Mouse (Mus musculus) embryo, embryonic 9.5 days (tissue): ENCODE results near the gene Glyat.
"Not testable (repeated sequence)": the region's sequence is repeated elsewhere in the genome, so short reads cannot be mapped to it uniquely, and the experiment has no call there.

Experiments used
- DNase-seq: peaks from one replicate; pipeline ENCODE4 v3.0.0-alpha.2; 2017; ENCODE audit errors: extremely low spot score

Glyat gene

GRCm38 (mm10) chr19:12633176-12633575 is at the start of gene Glyat:
Gene Glyat, plus strand, starts transcription at chr19:12633308.
- DNase-seq, result no peak

DNA sequence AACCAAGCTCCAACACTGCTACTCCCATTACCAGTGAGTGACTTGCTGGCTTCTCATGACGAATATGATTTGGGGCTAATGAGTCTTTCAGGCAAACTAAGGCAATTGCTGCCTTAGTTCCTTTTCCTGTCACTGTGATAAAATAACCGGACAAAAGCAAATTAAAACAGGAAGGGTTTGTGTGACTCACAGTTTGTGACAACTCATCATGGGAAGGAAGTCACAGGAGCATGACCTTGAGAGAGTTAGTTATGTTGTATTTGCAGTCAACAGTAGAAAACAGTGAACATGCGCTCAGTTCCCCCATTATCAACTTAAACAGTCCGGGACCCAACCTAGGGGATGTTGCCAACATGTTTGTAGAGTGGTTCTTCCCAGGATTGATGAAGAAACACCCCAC is 47.8 kb upstream of the Glyat start:
- no peak for DNase-seq

DNA sequence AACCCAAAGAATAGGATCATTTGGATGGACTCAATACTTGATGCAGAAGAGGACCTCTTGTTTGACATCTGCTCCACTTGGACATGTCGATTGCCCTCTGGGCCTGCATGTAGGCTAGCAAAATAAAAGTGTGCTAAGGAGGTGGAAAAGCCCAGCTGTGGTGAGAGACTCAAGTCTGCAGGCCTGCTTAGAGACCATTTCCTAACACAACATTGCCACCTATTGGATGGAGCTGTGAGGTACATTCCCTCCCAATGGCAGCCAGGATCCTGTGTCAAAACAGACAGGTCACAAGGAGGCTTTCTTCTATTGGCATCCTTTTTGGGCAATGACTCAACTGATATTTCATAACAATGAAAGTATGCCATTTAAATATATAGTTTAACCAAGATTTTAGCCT is 41.2 kb upstream of the Glyat start:
- peak; percentile 62 for DNase-seq

GRCm38 (mm10) chr19:12595135-12595529 is 38.0 kb upstream of the Glyat start:
- DNase-seq, result no peak

DNA sequence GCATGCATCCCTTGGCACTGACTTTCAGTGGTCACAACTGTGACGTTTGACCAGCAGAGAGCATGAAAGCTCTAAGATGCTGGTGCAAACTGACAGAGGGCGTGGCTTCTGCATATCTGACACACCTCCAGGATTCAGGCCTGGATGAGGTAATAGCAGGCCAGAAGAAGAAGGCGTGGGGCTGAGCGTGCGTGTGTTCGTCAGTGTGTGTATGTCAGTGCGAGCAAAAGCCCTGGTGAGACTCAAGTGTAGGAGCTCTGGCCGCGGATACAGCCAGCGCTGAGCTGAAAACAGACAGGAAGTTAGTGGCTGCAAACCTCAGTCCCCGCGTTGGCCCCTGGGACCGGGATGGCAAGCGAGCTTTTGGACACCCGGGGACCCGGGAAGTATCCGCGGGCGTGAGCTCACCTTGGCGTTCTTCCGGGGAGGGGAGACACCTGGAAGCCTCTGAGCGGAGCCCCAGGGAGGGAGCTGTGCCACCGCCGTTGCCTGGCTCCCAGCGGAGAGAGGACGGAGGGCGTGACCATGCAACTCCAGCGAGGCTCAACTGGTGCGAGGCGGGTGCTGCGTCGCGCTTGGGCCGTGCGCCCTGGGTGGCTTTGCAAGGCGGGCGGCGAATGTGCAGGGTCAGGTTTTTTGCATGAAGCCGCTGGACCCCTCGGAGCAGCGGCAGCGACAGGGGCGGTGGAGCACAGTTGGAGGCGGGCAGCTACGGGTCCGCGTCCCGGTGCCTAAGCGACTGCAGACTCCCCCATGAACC is 37.4 kb upstream of the Glyat start:
- peak; percentile 45 for DNase-seq

DNA sequence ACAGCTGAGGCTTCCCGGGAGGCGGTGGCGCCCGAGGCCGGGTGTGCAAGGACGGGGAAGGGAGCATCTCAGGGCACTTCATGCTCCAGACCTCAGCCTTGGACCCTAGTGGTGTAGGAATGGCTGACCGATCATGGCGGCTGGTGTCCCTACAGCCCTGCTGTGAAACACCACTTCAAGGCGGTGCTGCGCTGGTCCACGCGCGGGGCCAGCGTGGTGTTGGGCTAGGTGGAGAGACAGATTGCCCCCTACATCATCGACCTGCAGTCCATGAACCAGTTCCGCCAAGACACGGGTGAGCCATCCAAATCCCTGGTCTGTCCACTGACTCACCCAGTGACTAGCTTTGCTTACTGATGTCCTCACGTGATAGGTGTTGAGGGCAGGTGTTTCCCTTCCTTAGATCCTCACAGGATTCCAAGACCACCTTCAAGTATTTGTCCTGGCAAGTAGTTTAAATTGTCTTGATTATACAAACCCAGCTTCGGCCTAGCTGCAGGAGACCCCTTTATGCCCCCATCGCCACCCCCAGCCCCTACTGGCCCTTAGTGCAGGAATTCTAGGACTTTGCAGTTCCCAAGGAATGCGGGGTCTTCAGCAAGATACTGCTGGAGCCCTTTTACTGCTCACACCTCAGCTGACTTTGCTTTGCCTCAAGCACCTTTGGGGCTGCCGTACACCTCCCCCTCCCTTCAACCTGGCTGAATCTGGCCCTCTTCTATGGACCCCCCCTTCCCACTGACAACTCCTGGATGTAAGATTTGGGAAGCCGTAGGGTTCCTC is 36.6 kb upstream of the Glyat start:
- DNase-seq, result peak; percentile 58

DNA sequence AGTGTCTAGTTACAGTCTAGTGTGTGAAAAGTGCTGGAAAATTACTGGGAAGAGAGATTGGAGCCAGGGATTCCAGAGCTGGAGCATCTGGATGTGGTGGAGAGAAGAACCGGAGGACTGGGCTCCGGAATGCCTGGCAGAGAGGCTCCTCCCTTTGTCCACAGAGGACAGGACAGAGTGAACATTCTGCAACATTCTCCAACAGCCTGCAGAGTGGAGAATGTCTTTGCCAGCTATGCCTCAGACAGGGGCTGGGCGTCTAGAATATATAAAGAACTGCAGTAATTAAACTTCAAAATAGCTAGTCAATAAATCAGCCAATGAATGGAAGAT is 36.1 kb upstream of the Glyat start:
- no peak for DNase-seq

DNA sequence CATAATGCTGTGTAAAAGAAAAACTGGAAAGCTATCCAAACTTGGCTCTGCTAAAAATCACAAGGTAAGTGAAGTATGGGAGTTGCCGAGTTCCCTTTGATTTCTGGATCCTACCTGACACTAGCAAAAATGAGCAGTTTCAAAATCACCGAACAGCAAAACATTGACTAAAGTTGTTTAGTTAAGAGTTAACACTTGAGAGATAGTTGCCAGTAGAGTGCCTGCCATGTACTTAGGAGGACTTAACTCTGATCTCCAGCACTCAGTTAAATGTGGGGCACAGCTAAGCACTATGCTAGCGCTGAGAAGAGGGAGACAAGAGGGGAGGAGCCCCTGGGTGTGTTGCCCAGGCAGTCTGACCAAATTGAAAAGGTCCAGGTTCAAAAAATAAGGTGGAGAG is 34.4 kb upstream of the Glyat start:
- no peak for DNase-seq

DNA sequence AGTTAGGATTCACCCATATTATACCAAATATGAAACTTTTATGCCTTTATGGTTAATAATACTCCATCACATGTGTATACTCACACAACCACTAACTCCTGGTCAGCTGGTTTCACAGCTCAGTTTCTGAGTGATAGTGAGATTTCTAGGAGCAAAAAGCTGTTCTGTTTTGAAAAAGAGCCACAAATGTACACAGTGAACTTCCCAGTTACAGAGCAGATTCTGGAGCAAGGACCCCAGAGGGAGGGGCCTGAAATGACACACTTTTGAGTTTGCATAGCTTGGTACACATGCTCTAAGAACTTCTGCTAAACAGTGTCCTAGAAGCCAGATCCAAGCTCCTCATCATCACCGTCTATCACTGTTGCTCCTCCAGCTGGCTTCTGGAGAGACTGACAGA is 33.4 kb upstream of the Glyat start, which contains the start of gene Gm4952:
Gm4952 (plus strand) TSS at position 301 of the 400 bp plus-strand sequence.
- DNase-seq, result no peak

- DNase-seq, result no peak
Measured at GRCm38 (mm10) chr19:12600684-12601480, 32.2 kb upstream of the Glyat start.

GRCm38 (mm10) chr19:12608336-12608735 is 24.8 kb upstream of the Glyat start:
- DNase-seq, result no peak

DNA sequence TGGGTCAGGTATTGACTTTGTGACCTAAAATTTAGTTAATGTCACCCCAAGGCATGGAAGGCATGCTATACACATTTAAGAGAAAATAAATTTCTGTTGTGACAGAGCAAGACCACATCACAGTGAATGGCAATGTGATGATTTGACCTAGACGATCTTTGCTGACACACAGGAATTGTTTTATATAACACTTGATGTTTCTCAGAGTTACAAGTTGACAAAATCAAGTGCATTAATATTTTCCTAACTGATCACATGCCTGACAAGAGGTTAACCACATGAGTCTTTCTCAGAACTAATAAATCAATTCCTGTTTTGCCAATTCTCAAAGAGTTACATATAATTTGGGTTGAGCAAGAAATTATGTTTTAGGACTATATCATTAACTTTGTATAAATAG is 19.5 kb upstream of the Glyat start:
- DNase-seq, result no peak

GRCm38 (mm10) chr19:12634259-12634658 is 1.2 kb downstream of the Glyat start:
- no peak for DNase-seq

GRCm38 (mm10) chr19:12634963-12635362 is 1.9 kb downstream of the Glyat start:
- DNase-seq, result no peak

DNA sequence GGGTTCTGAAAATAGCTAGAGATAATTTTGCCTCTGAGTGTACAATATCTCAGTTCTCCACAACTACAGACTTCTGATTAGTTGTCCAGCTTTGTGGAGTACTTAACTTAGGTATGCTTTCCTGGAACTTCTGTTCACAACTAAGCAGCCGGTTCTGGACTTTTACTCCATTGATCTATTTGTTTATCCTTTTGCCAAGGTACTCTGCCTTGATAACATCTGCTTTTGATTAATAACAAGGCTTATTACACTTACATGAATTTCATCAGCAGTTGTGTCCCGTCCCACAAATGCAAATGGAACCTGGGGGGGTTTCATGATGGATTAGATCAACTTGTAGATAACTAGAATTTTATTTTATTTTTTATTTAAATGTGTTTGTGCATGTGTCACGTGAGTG is 3.8 kb downstream of the Glyat start:
- no peak for DNase-seq

GRCm38 (mm10) chr19:12638049-12638448 is 4.9 kb downstream of the Glyat start:
- no peak for DNase-seq

DNA sequence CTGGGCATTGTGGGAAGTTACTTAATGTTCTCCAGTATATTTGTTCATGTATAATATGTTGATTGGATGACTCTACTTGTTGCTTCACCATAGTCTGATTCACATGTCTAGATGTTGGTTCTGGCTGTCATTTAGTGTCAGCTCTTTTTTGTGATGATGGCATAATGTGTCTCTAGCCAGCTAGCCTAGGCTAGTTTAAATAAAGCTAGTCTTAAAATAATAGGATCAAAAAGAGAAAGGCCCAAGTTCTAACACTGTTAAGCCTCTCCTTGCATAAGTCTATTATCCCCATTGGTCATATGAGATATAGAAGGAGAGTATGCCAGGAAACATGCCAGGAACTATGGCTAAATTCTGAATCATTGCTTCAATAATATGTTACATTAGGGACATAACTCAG is 16.4 kb downstream of the Glyat start:
- no peak for DNase-seq

DNA sequence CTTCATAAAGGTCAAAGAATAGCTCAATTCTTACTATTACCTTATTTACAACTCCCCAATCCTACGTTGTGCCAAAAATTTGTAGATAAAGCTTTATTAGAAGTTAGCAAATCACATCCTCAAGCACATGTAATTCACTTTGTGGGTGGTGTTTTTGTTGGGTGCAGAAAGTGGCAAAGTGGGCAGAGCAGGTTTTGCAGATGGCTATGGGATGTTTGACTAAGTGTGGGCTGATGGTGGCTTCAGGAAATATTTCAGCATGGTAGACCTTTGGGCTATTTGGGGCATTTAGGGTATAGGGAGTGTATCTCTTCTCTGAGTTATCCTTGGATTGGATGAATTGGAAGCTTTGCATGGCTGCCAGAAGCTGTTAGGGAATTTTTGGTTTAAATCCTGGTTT is 33.0 kb downstream of the Glyat start:
- DNase-seq, result no peak

GRCm38 (mm10) chr19:12668601-12669000 is 35.5 kb downstream of the Glyat start:
- DNase-seq, result not testable (repeated sequence)

DNA sequence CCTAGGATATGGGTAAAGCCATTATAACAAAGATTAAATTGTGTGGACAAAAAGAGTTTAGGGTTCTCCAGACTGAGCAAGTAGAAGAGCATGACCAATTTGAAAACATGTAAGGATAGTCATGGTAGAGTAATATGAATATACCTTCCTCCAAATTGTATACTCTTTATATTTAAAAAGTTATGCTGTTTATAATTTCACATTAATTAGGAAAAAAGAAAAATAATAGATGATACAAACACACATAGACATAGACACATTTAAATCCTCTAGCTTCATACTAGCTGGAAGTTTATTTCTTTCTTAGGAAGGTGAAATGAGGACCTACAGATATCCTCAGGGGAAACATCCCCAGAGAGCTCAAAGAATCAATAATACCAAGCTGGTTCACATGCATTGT is 37.0 kb downstream of the Glyat start, which contains the start of gene Olfr1442:
Olfr1442 (plus strand) TSS at position 301 of the 400 bp plus-strand sequence.
- DNase-seq, result no peak

- DNase-seq, result no peak
Measured at GRCm38 (mm10) chr19:12671051-12671450, 37.9 kb downstream of the Glyat start.

GRCm38 (mm10) chr19:12677812-12678211 is 44.7 kb downstream of the Glyat start, which contains the start of gene Olfr1443:
Gene Olfr1443, plus strand, starts transcription at chr19:12678112.
- DNase-seq, result no peak
